Mouse (Mus musculus) lung, embryonic 14.5 days (tissue): ENCODE measurements at regions not wholly inside any gene's neighbourhood (a gene's known extent, or its start where the extent isn't known, plus 50 kb on each side); places are given as distances from the start of the nearest gene placed in this dataset.

Experiments
- ATAC-seq: fragments of 200-750 bp; cut with Nextera tagmentation; 2 replicates; pipeline ENCODE4 v1.8.0; 2017; ENCODE audit warnings: mild to moderate bottlenecking, moderate TSS enrichment, moderate library complexity; ENCODE audit not compliant: insufficient read depth
- DNase-seq: peaks from one replicate; pipeline ENCODE4 v3.0.0-alpha.2; 2015
- H3K27ac ChIP-seq: fragments of 300-500 bp; sonication (generic); 2 replicates; pipeline ENCODE4 v1.5.1; 2014; ENCODE audit warnings: low read depth, mild to moderate bottlenecking, moderate library complexity
- H3K27me3 ChIP-seq: fragments of 300-500 bp; sonication (generic); 2 replicates; pipeline ENCODE4 v1.6.1; 2014; ENCODE audit warnings: low read length, control low read depth; ENCODE audit not compliant: insufficient read depth
- H3K36me3 ChIP-seq: fragments of 300-500 bp; sonication (generic); 2 replicates; pipeline ENCODE4 v1.6.1; 2014; ENCODE audit warnings: control low read depth; ENCODE audit not compliant: insufficient read depth
- H3K4me1 ChIP-seq: fragments of 300-500 bp; sonication (generic); 2 replicates; pipeline ENCODE4 v1.6.1; 2014; ENCODE audit warnings: antibody characterized with exemption, control low read depth; ENCODE audit not compliant: insufficient read depth
- H3K4me2 ChIP-seq: fragments of 300-500 bp; sonication (generic); 2 replicates; pipeline ENCODE4 v1.6.1; 2014; ENCODE audit warnings: mild to moderate bottlenecking
- H3K4me3 ChIP-seq: fragments of 300-500 bp; sonication (generic); 2 replicates; pipeline ENCODE4 v1.5.1; 2014; ENCODE audit warnings: low read depth, low read length
- H3K9ac ChIP-seq: fragments of 300-500 bp; sonication (generic); 2 replicates; pipeline ENCODE4 v1.6.1; 2014
- H3K9me3 ChIP-seq: fragments of 300-500 bp; sonication (generic); 2 replicates; pipeline ENCODE4 v1.6.1; 2016; ENCODE audit warnings: low read depth, low read length, control low read depth
- CTCF ChIP-seq: IDR thresholded peaks from 2 replicates; pipeline ENCODE4 v1.5.1; 2016; ENCODE audit warnings: antibody characterized with exemption, low read depth
- WGBS: fragments of 180-500 bp; shearing (Covaris S2); extraction: QIAGEN DNeasy Blood & Tissue Kit; methylation state at CpG from one replicate; pipeline ENCODE4 v1.1.7; 2014; 5-methylcytosine and 5-hydroxymethylcytosine counted together

- TF ChIP-seq CTCF, result no peak
- Histone ChIP-seq H3K27ac (no peak overlapping the region), H3K4me1 (0 out of 2 replicates have a peak, but pooled peaks cover 7% of the 10 kb centered on the region), H3K27me3 (no peaks in the 10 kb centered on the region), H3K4me2 (peak overlapping the region; percentile 13; the same call in 1 of the 2 replicates), H3K4me3 (no peak overlapping the region), H3K9ac (no peak overlapping the region), H3K36me3 (no peaks in the 10 kb centered on the region), H3K9me3 (no peaks in the 10 kb centered on the region)
- WGBS, result 11% methylated on average over 18 of the region's 18 CpGs
- ATAC-seq, result no peak
- DNase-seq, result peak; percentile 39
Observed at GRCm38 (mm10) chr8:125337444-125338077, 232.0 kb downstream of the Sipa1l2 start.

DNA sequence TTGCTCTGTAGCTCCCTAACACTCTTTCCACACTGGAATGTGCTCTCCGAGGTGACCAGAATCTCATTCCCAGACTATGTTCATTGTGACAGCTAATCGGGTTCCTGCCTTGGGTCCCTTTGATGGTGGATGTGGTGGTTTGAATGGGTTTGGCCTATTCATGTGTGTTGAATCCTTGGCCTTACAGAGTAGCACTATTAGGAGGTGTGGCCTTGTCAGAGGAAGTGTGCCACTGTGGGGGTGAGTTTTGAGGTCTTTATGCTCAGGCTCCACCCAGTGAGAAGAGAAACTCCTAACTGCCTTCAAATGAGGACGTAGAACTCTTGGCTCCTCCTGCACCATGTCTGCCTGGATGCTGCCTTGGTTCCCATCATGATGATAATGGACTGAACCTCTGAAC, 232.8 kb downstream of the Sipa1l2 start:
- Histone ChIP-seq H3K27me3 (no peaks in the 10 kb centered on the region), H3K27ac (no peak overlapping the region), H3K4me2 (no peak overlapping the region), H3K4me1 (0 out of 2 replicates have a peak, but pooled peaks cover 4% of the 10 kb centered on the region), H3K9me3 (no peaks in the 10 kb centered on the region), H3K9ac (no peak overlapping the region), H3K36me3 (no peaks in the 10 kb centered on the region), H3K4me3 (no peak overlapping the region)
- no peak for TF ChIP-seq CTCF
- 0 out of 2 replicates have a peak, but pooled peaks have one; percentile 8 for ATAC-seq
- no peak for DNase-seq
- WGBS, result 55% methylated on average over 3 of the region's 3 CpGs

DNA sequence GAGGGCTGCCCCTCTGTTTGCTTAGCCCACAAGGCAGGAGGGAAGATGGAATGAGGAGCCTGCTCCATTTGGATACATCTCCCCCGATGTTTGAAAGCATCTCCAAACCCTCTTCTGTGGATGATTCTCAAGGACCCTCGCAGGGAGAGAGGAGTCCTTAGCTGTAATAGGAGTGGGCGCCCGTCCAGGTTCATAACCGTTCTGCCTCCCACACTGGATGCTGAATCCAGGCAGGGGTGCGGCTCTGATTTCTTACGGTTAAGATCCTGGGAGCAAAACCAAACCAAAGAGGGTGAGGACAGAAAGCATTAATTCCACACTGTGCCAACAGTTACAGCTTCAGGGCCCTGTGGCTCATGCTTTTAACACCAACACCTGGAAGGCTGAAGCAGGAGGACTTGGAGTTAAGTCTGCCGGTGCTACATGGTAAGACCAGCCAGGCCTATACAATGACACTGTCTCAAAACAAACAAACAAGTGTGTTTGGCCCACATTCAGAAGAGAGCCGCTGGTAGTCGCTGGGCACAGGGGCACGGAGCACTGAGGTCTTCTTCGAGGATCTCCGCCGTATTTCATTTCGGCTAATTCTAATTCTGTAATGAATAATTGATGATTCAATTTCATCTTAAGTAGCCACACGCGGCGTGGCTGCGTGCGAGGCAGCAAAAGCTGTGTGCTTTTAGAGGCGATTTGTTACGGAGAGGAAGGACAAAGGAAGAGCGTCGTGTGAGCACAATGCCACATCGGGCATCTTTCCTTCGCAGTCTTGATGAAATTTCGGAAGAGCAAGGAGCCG, 233.8 kb downstream of the Sipa1l2 start:
- Histone ChIP-seq H3K36me3 (no peaks in the 10 kb centered on the region), H3K4me3 (no peak overlapping the region), H3K4me2 (no peak overlapping the region), H3K27me3 (no peaks in the 10 kb centered on the region), H3K9ac (no peak overlapping the region), H3K4me1 (0 out of 2 replicates have a peak, but pooled peaks cover 4% of the 10 kb centered on the region), H3K27ac (no peak overlapping the region), H3K9me3 (no peaks in the 10 kb centered on the region)
- no peak for ATAC-seq
- no peak for TF ChIP-seq CTCF
- WGBS, result 68% methylated on average over 28 of the region's 28 CpGs
- peak; percentile 55 for DNase-seq

DNA sequence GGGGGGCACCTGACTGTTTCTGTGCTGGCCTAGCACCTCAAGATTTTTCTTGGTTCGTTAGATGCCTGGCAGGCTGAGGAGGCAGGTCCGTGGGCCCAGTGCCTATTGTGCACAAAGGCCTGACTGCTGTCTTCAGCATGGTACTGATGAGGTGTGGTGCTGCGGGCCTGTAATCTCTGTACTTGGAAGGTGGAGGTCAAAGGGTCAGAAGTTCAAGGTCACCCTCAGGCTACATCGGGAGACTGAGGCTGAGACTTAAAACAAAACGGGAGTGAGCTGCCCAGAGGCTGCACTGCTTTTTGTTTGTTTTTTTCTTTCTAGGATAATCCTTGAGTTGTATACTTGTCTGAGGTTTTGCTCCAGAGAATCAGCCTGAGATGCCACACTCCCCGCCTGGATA, 234.4 kb downstream of the Sipa1l2 start:
- 0 out of 2 replicates have a peak, but pooled peaks cover 4% of the 10 kb centered on the region for H3K4me1 ChIP-seq
- no peak for ATAC-seq
- WGBS, result 48% methylated on average over 6 of the region's 6 CpGs

GRCm38 (mm10) chr8:125330638-125331037, 239.0 kb downstream of the Sipa1l2 start:
- 68% methylated on average over 6 of the region's 6 CpGs for WGBS
- Histone ChIP-seq H3K4me1 (no peaks in the 10 kb centered on the region; the same call in 1 of the 2 replicates), H3K36me3 (no peaks in the 10 kb centered on the region), H3K27ac (no peak overlapping the region), H3K27me3 (no peaks in the 10 kb centered on the region), H3K4me2 (no peak overlapping the region), H3K4me3 (no peak overlapping the region), H3K9me3 (no peaks in the 10 kb centered on the region), H3K9ac (no peak overlapping the region)
- ATAC-seq, result no peak
- no peak for TF ChIP-seq CTCF
- no peak for DNase-seq

More for the DNA sequence above, 234.4 kb downstream of the Sipa1l2 start:
- no peak for DNase-seq
- H3K36me3 ChIP-seq, result no peaks in the 10 kb centered on the region
- H3K9ac ChIP-seq, result no peak overlapping the region
- no peak overlapping the region for H3K27ac ChIP-seq
- H3K4me3 ChIP-seq, result no peak overlapping the region
- no peak overlapping the region for H3K4me2 ChIP-seq
- H3K27me3 ChIP-seq, result no peaks in the 10 kb centered on the region
- TF ChIP-seq CTCF, result no peak
- no peaks in the 10 kb centered on the region for H3K9me3 ChIP-seq

DNA sequence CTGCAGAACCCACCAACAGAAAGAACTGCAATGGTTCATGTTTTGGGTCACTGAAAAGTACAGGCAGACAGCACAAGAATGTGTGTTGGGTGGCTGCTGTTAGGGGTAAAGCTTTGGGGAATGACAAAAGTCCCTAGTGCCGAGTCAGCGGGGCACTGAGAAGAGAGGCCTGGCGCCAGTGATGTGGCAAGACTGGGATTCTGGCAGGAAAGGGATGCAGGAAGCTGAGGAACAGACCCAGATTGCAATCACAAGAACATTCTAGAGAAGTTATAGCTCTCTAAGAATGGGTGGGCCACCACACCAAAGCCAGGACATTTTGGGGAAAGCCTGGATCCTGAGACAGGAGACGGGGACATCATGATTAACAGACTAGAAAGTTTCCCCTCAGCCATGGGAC, 241.0 kb downstream of the Sipa1l2 start:
- 79% methylated on average over 4 of the region's 4 CpGs for WGBS
- H3K4me3 ChIP-seq, result no peak overlapping the region
- no peaks in the 10 kb centered on the region; the same call in 1 of the 2 replicates for H3K4me1 ChIP-seq
- no peaks in the 10 kb centered on the region for H3K27me3 ChIP-seq
- TF ChIP-seq CTCF, result no peak
- ATAC-seq, result no peak
- H3K4me2 ChIP-seq, result no peak overlapping the region
- H3K9me3 ChIP-seq, result no peaks in the 10 kb centered on the region
- no peak for DNase-seq
- no peaks in the 10 kb centered on the region for H3K36me3 ChIP-seq
- no peak overlapping the region for H3K27ac ChIP-seq
- H3K9ac ChIP-seq, result no peak overlapping the region
